Mouse (Mus musculus) bone marrow macrophage, adult 2 months (primary cell): ENCODE measurements around the gene Igfbp5.

Experiments
- CTCF ChIP-seq: IDR thresholded peaks from 2 replicates; pipeline ENCODE4 v1.5.1; 2012; ENCODE audit warnings: low read depth, mild to moderate bottlenecking, low read length, moderate library complexity
- POLR2A ChIP-seq: IDR thresholded peaks from 2 replicates; pipeline ENCODE4 v1.6.1; 2012; ENCODE audit warnings: mild to moderate bottlenecking, low read depth, low read length, borderline replicate concordance

DNA sequence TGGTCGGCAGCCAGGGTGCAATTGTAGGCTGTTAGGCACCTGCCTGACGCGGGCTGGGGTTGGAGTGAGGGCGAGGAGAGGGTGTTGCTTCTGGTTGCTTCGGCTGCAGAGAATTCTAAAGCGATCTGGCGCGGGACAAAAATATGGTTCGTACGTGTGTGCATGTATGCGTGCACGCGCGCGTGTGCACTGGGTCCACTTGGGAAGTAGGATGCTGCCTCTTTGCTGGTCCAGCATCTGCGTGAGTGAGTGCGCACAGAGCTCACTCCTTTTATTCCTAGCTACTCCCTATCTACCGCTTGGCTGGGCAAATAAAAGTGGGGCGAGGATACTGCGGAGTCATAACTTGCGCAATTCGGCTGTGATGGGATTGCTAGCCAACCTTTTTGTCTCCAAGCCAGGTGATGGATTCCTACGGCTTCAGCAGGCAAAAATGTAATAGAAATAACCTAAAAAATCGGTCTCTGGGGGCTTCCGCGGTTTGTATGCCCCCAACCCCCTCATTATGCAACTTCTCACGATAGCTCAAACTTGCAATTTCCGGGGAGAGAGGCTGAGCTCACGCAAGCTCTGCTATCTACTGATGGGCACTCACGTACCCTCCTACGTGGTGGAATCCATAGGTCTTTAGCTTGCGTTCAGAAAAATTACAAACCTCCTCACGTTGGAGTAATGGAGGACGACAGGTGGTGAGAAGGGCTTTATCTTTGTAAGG, 2.8 kb downstream of the Igfbp5 start:
- TF ChIP-seq POLR2A = no peak
- no peak for TF ChIP-seq CTCF
